ENCODE assay signal across 8 mouse cellular contexts in the genomic region with DNA sequence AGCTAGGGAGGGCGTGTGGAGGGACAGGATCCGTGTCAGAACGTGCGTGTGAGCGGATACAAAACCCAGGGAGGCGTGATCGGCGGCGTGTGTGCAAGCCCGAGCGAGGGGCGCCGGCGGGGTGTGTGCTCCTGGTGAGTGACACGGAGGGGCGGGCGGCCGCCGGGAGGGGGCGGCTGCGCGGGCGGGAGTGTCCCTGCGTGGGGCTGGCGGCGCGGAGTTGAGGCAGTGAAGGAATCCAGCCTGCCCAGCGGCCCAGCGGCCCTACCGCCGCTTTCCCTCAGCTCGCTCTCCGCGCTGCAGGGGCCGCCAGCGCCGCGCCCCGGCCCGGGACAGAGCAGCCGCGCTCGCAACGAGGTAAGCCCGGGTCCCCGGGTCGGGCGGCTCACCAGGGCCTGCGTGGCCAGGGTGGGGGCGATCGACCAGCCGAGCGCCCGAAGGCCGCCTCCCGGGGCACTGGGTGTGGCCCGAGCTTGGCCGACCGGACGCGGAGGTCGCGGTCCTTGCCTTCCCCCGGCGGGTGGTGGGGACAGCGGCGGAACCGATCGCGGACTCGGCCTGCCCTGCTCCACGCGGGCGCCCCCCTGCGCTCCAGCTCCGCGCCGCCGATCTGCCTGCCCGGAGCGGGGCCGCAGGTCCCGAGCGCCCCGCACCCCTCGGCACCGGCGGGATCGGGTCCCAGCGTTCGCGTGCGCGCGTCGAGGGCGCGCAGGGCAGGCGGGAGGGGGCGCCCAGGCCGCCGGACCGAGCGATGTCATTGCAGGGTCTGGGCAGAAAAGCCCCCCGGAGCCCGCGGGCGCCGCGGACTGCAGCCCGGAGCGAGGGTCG. TPM values are rescaled to one million over a fixed set of nuclear protein-coding genes. Genes with fewer than 3 reads are reported as not detected.
DNase-seq lines count a peak whose midpoint lies in the region; ATAC-seq and TF ChIP-seq lines count a peak whose summit lies in the region.

No protein-coding gene starts in this region.

- peak; percentile 74 for DNase-seq in Muller cell, postnatal 12 days (ENCODE audit: inconsistent ontology term)
- peak; percentile 11 for DNase-seq in cerebellum, adult 8-10 months
- DNase-seq in heart, postnatal 4 days: peak; percentile 80
- peak; percentile 61 to 75 for DNase-seq in layer of hippocampus, postnatal 10 days (ENCODE audit: low spot score in 2 of 2)
- peak; percentile 79 for DNase-seq in lung, postnatal 0 days (ENCODE audit: low spot score)
- peak; percentile 59 for DNase-seq in right cerebral cortex, adult 18-20 months
- DNase-seq in urinary bladder, postnatal 14 days (ENCODE audit: low spot score): peak; percentile 69

- H3K27me3 ChIP-seq in lung, postnatal 0 days (replicated peaks; ENCODE audit: insufficient read depth, low read length): no peaks in the 10 kb centered on the region

- TF ChIP-seq EP300 in lung, postnatal 0 days (IDR thresholded peaks at IDR 0.05): no peak

- TF ChIP-seq CTCF in lung, postnatal 0 days (IDR thresholded peaks at IDR 0.05): peak; percentile 7; the same call in 1 of the 2 replicates

- H3K4me2 ChIP-seq in lung, postnatal 0 days (replicated peaks; ENCODE audit: low read depth, low read length): peak overlapping the region; percentile 88

- peak; percentile 71 for ATAC-seq in frontal cortex, adult (ENCODE audit: low TSS enrichment)
- peak; percentile 85 for ATAC-seq in lung, postnatal 0 days

- H3K9ac ChIP-seq in lung, postnatal 0 days (replicated peaks; ENCODE audit: low read depth): peak overlapping the region; percentile 74

- H3K4me3 ChIP-seq in lung, postnatal 0 days (ENCODE audit: low read depth, low read length): peak overlapping the region; percentile 85

- no peaks in the 10 kb centered on the region for H3K36me3 ChIP-seq in lung, postnatal 0 days (ENCODE audit: insufficient read depth, low read length)

- H3K4me1 ChIP-seq in lung, postnatal 0 days (ENCODE audit: insufficient read depth, low read depth, low read length): peaks cover 2% of the 10 kb centered on the region; the same call in 1 of the 2 replicates

- 2% methylated on average over 81 of the region's 113 CpGs for WGBS in lung, postnatal 0 days

- H3K9me3 ChIP-seq in lung, postnatal 0 days (ENCODE audit: low read length): no peaks in the 10 kb centered on the region

- H3K27ac ChIP-seq in lung, postnatal 0 days (ENCODE audit: low read length): peak overlapping the region; percentile 87

RNA-seq across cellular contexts. Expression of a gene that starts 0.9 kb away (rescaled TPM):
- total RNA-seq in heart, postnatal 4 days (2021): 10 to 100 TPM; 29.7 to 32.7 TPM
- total RNA-seq in layer of hippocampus, postnatal 10 days (2021): 10 to 100 TPM; 38.0 to 39.3 TPM
- 73.1 and 80.5 TPM in 2 replicates for polyA plus RNA-seq in lung, postnatal 0 days (2015; fragmentation: Nextera tagmentation; extraction: Ambion mirVana)

Comparison
In these comparisons a context has a peak if more than half of its experiments do, and no peak if none do; other contexts are left out.
1. Peak in every context shown above with its lines: DNase-seq, ATAC-seq, H3K4me3 ChIP-seq and H3K27ac ChIP-seq.
2. DNase-seq: peak in every context shown above with its lines; median percentile 80 in heart, postnatal 4 days; 79 in lung, postnatal 0 days; 74 in Muller cell, postnatal 12 days; 69 in urinary bladder, postnatal 14 days; 68 in layer of hippocampus, postnatal 10 days; 59 in right cerebral cortex, adult 18-20 months; 11 in cerebellum, adult 8-10 months.